Comparison of ENCODE assay signal across 8 mouse cellular contexts in the genomic region with DNA sequence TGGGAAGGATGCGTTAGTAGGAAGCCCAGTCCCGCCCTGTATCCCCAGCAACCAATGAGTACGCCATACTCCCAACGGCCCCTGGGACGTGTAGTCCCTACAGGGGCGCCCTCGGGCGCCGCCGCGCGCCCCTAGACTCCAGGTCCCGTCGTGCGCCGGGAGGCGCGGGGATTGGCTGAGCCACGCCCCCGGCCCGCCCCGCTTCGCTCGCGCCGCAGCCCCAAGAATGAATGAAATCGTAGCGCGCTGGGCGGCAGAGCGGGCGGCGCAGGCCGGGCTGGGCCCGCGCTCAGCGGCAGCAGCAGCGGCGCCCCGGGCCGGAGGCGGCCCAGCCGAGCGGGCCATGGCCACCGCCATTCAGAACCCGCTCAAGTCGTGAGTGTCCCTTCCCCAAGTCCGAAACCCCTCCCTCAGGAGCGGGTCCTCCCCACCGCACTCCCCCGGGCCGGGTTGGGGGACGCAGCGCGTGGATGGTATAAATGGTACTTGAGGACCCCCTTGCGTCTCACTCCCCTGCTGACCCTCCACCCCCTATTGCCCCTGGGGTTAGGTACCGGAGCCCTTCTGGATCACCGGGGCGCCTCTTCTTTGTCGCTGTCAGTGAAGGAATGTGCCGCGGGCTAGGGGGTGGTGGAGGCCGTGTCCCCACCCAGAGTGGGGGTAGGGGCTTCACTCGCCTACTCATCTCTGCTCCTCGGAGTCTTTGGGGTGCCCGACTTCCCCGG. TPM values are rescaled to one million over a fixed set of nuclear protein-coding genes. Genes with fewer than 3 reads are reported as not detected.
DNase-seq lines count a peak whose midpoint lies in the region; ATAC-seq lines count a peak whose summit lies in the region.

Gene Dpf1, plus strand, starts transcription at position 214 of the 725 bp plus-strand sequence.

- peaks cover 27% of the 10 kb centered on the region for H3K4me1 ChIP-seq in intestine, embryonic 15.5 days (replicated peaks)

- intact Hi-C loops in left cerebral cortex, postnatal 25 days (cut with DNase I) = loop anchor here (2.0 kb wide), 1 partner anchor 215 kb away; the partner anchor contains the start of gene Sipa1l3

- peak within 1 kb of the TSS; percentile 51 for H3K9ac ChIP-seq in intestine, embryonic 15.5 days

- peak; percentile 85 for ATAC-seq in intestine, embryonic 15.5 days
- ATAC-seq in megakaryocyte-erythroid progenitor cell, adult 5-6 weeks (replicated peaks; ENCODE audit: low FRiP score, low TSS enrichment, poor library complexity, severe bottlenecking) = peak; percentile 38

- DNase-seq in urinary bladder, postnatal 25 days (ENCODE audit: low spot score) = peak; percentile 54
- DNase-seq in urinary bladder, adult 18-20 months (ENCODE audit: low spot score in 2 of 2) = no peak
- peak; percentile 90 for DNase-seq in embryo, embryonic 10 days (ENCODE audit: low spot score)
- DNase-seq in gastrocnemius, postnatal 25 days = peak; percentile 83
- peak; percentile 87 to 97 for DNase-seq in left cerebral cortex, postnatal 25 days (ENCODE audit: low spot score in 2 of 2)
- peak; percentile 91 for DNase-seq in right cerebral cortex, postnatal 4 days

- H3K9me3 ChIP-seq in intestine, embryonic 15.5 days = no peaks in the 10 kb centered on the region

- H3K27me3 ChIP-seq in intestine, embryonic 15.5 days (replicated peaks) = peaks cover 30% of the 10 kb centered on the region

- peak within 1 kb of the TSS; percentile 98 for H3K4me2 ChIP-seq in intestine, embryonic 15.5 days (replicated peaks)

- H3K36me3 ChIP-seq in intestine, embryonic 15.5 days = no peaks in the 10 kb centered on the region

- under 1% methylated on average over 63 of the region's 67 CpGs for WGBS in intestine, embryonic 15.5 days

- H3K27ac ChIP-seq in intestine, embryonic 15.5 days = no peak within 1 kb of the TSS

- H3K4me3 ChIP-seq in intestine, embryonic 15.5 days (replicated peaks) = peak within 1 kb of the TSS; percentile 52

RNA-seq across cellular contexts. Expression of gene Dpf1, which starts in this region (rescaled TPM):
- total RNA-seq in gastrocnemius, postnatal 25 days (2021) = 1 to 10 TPM; 1.9 to 2.0 TPM
- 6.7 and 6.8 TPM in 2 replicates for polyA plus RNA-seq in intestine, embryonic 15.5 days (2015; fragmentation: Nextera tagmentation; extraction: Ambion mirVana)
- 100 to 1,000 TPM; 110 to 115 TPM for total RNA-seq in left cerebral cortex, postnatal 25 days (2021)
- 2.5 and 2.9 TPM in 2 replicates for total RNA-seq in megakaryocyte-erythroid progenitor cell, adult 5-6 weeks (2014; fragmentation: Nextera tagmentation)
- 0.19 and 14.6 TPM in 2 replicates for total RNA-seq in megakaryocyte-erythroid progenitor cell, adult 5-6 weeks (2017)

Comparison
In these comparisons a context has a peak if more than half of its experiments do, and no peak if none do; other contexts are left out.
1. RNA of gene Dpf1 (total RNA-seq): 110 to 115 TPM in left cerebral cortex, postnatal 25 days; 0.19 to 14.6 TPM in megakaryocyte-erythroid progenitor cell, adult 5-6 weeks and 1.9 to 2.0 TPM in gastrocnemius, postnatal 25 days; every median in the first group is over 4 times any median in the second.
2. DNase-seq: peak in urinary bladder, postnatal 25 days (single experiment), embryo, embryonic 10 days (single experiment), gastrocnemius, postnatal 25 days (single experiment), left cerebral cortex, postnatal 25 days (2 of 2) and right cerebral cortex, postnatal 4 days (single experiment); none in urinary bladder, adult 18-20 months (0 of 2).